Mouse (Mus musculus) cerebellum, adult (tissue): ENCODE data around the gene Pkd2l1.

Source experiments
- ATAC-seq: cut with Nextera tagmentation; 2 replicates; pipeline ENCODE4 v1.9.2; 2017; ENCODE audit warnings: mild to moderate bottlenecking, moderate library complexity, mixed read lengths; ENCODE audit not compliant: insufficient number of reproducible peaks, low FRiP score, low TSS enrichment

The Pkd2l1 gene

GRCm38 (mm10) chr19:44108996-44109395 lies 83.2 kb downstream of the Pkd2l1 start:
- no peak for ATAC-seq

DNA sequence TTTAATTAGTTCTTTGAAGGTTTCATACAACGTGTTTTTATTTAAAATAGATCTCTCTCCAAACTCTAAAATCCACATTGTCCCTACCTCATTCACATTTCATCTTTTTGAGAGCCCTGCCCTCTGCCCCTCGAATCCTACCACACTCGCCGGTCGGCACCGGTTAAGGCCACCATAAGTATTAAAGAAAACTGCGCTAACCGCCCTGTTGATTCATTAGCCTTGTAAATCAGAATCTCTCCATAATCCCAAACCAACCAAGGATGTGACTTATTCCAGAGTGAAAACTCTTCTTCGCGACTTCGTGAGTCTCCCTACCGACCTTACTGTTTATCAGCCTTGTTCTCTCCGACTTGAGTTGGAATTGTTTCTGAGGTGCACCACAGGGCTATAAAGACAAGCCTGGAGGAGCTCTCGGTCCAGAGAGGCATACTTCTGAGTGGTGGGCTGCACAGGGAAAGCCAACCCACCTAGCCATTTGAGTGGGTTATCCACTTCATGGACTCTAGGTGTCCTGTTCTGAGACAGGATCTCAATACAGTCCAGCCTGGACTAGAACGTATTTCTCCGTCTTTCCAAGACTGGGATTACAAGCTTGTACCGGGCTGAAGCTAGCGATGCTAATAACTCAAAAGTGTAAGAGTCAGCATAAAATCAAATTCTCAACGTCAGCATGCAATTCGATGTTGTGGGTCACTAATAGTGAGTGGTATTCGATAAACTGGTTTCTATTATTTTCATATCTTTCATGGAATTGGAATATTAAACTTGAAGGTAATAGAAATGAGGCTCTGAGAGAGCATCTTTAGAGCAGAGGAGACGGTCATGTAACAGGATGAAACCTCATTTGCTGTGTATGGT lies 84.4 kb downstream of the Pkd2l1 start:
- no peak for ATAC-seq

GRCm38 (mm10) chr19:44106831-44107660 lies 85.2 kb downstream of the Pkd2l1 start, which contains the start of gene Chuk:
TSS of gene Chuk (minus strand) at chr19:44107480.
- peak; percentile 99 for ATAC-seq

GRCm38 (mm10) chr19:44104393-44104792 lies 87.8 kb downstream of the Pkd2l1 start:
- no peak for ATAC-seq

- no peak for ATAC-seq
Measured at GRCm38 (mm10) chr19:44103001-44103400, 89.2 kb downstream of the Pkd2l1 start.

DNA sequence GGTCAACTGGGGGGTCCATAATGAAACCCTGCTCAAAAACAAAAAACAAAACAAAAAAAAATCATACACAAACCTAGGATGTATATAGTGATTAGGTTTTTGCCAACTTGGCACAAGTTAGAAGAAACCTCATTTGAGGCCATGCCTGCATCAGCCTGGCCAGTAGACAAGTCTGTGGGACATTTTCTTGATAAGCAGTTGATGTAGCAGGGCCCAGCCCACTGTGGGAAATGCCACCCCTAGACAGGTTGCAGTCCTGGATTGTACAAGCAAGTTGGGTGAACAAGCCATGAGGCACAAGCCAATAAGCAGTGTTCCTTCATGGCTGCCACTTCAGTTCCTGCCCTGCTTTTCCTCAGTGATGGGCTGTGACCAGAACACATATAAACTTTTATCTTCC lies 91.4 kb downstream of the Pkd2l1 start:
- ATAC-seq, result no peak
